Mouse (Mus musculus): ENCODE results near the gene Klhl9. TPM values are rescaled to one million over a fixed set of nuclear protein-coding genes. Genes with fewer than 3 reads are reported as not detected.
A peak's percentile ranks its signal among the peaks of the same experiment; 100 is the strongest.
"Not testable (repeated sequence)": the region's sequence is repeated elsewhere in the genome, so short reads cannot be mapped to it uniquely, and the experiment has no call there.

Klhl9 gene
- 117 and 128 TPM in 2 replicates for polyA plus RNA-seq (2015; fragmentation: Nextera tagmentation; extraction: Ambion mirVana)

DNA sequence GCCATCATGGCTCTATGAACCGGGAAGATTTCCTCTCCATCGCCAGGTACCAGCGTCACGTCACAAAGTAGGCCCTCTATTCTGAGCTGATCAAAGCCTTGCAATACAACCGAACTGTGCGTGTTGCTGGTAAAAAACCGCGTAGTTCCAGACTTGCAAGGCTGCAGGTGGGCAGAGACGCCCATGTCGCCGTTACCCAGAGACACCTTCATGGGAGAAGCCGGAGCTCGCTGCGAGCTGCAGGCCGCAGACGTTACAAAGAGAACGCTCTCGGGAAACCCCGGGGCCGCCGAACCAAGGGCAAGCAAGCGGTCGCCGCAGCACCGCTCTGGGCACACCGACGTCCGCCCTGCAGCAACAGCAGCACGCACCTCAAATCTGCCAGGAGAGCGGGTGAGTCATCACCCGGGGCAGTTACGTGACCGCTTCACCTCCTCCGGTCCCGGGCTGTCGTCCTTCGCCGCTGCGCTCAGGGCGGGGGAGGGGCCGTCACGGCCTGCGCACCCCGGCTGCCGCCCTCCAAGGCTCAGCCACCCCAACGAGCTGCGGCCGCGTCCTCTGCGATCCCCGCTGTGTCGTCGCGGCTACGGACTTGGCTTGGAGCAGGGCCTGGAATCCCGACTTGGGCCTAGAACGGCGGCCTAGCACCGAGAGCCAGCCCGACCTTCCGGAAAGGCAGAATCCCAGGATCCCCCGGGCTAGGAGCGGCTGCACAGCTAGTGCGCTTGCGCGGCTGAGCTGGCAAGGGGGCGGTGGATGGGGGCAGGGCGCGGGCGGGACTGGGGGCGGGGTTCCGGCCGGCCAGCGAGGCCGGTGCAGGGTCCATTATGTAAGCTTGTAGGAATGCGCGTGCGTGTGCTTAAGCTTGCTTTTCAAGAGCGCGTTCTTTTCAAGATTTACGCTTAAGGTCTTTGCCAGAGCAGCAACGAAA, at the start of gene Klhl9, which contains the start of gene Gm26566:
TSS of gene Klhl9 (minus strand) at position 675 of the 931 bp plus-strand sequence.
TSS of gene Gm26566 (plus strand) at position 15 of the 931 bp plus-strand sequence.
- Histone ChIP-seq H3K27ac (replicated peaks) (peak within 1 kb of the TSS; percentile 94), H3K9ac (replicated peaks) (peak within 1 kb of the TSS; percentile 86), H3K27me3 (no peaks in the 10 kb centered on the region), H3K4me2 (replicated peaks) (peak within 1 kb of the TSS; percentile 78), H3K4me1 (peaks cover 34% of the 10 kb centered on the region), H3K36me3 (peaks cover 6% of the 10 kb centered on the region; the same call in 1 of the 2 replicates), H3K9me3 (no peaks in the 10 kb centered on the region), H3K4me3 (peak within 1 kb of the TSS; percentile 91)
- peak; percentile 98 for ATAC-seq (replicated peaks)
- under 1% methylated on average over 82 of the region's 82 CpGs for WGBS

DNA sequence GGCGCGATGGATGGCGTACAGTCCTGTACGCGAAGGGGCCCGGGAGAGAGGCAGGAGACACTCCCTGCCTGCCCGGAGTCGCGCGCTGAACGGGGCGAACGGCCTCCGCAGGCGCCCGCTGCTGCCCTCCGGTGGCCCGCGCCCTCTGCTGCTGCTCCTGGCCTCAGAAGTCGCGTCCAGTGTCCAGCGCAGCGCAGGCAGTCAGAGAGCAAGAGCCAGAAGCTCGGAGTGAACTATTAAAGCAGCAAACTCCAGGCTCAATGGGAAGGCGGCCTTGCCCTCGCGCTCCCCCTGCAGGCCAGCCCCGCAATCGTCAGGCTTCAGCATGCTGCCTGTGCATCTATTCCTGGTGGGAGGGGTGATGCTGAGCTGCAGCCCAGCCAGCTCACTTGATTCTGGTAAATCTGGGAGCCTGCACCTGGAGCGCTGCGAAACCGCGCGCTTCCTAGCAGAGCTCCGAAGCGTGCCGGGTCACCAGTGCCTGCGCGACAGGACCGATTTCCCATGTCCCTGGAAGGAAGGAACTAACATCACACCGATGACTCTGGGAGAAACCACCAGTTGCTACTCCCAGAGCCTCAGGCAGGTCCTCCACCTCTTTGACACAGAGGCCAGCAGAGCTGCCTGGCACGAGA, 41.2 kb upstream of the Klhl9 start:
- not testable (repeated sequence) for ATAC-seq (replicated peaks)
- 0 out of 2 replicates have a peak overlapping the region, but pooled peaks have one; percentile 24 for H3K9ac ChIP-seq (replicated peaks)

DNA sequence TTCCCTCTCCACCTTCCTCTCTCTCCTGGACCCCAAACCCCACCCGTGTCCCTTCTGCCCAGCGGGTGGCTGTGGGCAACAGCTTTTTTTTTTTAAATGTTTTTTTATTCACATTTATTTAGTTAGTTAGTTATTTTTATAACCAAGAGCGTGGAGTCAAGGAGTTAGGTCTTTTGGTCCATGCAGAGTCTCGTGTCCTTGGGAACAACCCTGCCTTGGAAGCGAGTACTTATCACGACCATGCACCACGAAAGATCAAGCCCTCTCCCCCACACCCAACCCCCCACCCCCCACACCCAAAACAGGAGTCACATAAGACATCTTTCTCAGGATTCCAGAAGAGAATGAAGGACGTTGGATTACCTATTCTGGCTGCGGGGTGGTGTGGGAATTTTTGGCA, 40.1 kb upstream of the Klhl9 start:
- not testable (repeated sequence) for H3K27ac ChIP-seq (replicated peaks); H3K9ac ChIP-seq (replicated peaks); H3K9me3 ChIP-seq; H3K4me3 ChIP-seq; H3K27me3 ChIP-seq; H3K36me3 ChIP-seq; ATAC-seq (replicated peaks); H3K4me1 ChIP-seq; H3K4me2 ChIP-seq (replicated peaks)
- 59% methylated on average over 9 of the region's 9 CpGs for WGBS

More for the DNA sequence above, 41.2 kb upstream of the Klhl9 start:
- H3K9me3 ChIP-seq; H3K4me1 ChIP-seq; H3K36me3 ChIP-seq; H3K27me3 ChIP-seq; H3K27ac ChIP-seq (replicated peaks): not testable (repeated sequence)
- 2% methylated on average over 34 of the region's 42 CpGs for WGBS
- Histone ChIP-seq H3K4me2 (replicated peaks) (peak overlapping the region; percentile 63), H3K4me3 (peak overlapping the region; percentile 41)

DNA sequence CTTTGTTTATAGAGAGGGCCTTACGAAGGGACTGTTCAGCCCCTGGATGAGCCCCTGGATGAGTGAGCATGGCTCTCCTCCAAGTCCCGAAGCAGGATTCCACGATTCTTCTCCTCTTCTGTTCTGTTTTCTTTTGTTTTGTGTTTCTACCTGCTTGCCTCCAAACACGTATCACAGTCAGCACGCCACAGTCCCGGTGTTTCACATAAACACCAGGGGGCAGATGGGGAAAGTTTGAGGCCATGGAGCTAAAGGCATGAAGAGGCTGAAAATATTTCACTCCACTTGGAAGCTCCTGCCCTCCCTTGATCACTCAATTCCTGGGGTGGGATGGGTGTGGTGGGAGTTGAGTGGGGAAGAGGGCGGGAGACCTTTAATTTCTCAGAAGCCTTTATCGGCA, 39.5 kb upstream of the Klhl9 start:
- not testable (repeated sequence) for H3K9ac ChIP-seq (replicated peaks); ATAC-seq (replicated peaks); H3K27me3 ChIP-seq; H3K27ac ChIP-seq (replicated peaks); H3K36me3 ChIP-seq; H3K4me3 ChIP-seq; H3K4me2 ChIP-seq (replicated peaks); H3K9me3 ChIP-seq; H3K4me1 ChIP-seq
- 64% methylated on average over 6 of the region's 8 CpGs for WGBS

DNA sequence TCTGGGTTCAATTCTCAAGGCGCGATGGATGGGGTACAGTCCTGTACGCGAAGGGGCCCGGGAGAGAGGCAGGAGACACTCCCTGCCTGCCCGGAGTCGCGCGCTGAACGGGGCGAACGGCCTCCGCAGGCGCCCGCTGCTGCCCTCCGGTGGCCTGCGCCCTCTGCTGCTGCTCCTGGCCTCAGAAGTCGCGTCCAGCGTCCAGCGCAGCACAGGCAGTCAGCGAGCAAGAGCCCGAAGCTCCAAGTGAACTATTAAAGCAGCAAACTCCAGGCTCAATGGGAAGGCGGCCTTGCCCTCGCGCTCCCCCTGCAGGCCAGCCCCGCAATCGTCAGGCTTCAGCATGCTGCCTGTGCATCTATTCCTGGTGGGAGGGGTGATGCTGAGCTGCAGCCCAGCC, 38.2 kb upstream of the Klhl9 start:
- Histone ChIP-seq H3K4me2 (replicated peaks) (peak overlapping the region; percentile 63), H3K9ac (replicated peaks) (0 out of 2 replicates have a peak overlapping the region, but pooled peaks have one; percentile 16)
- not testable (repeated sequence) for H3K36me3 ChIP-seq

DNA sequence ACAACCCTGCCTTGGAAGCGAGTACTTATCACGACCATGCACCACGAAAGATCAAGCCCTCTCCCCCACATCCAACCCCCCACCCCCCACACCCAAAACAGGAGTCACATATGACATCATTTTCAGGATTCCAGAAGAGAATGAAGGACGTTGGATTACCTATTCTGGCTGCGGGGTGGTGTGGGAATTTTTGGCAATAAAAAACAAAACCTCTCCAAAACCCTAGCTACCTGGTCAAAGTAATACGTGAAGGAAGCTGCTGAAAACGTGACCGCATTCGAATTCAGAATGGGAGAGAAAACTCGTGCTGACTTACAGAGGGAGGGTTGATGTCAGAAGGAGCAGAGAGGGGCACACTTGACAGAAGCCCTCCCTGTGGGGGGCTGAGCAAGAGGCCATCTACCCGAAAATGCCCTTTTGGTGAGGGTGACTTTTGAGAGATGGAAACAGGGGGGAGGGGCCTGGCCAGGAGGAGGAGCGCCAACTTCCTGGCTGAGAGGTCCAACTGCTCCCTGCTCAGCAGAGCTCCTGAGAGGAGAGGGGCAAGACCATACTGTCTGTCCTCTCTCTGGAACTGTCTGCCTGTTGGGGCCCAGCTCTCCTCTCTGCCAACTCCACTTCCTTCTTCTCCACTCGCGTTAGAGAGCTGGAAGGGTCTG, 37.5 kb upstream of the Klhl9 start, which contains the start of gene Gm13283:
TSS of gene Gm13283 (plus strand) at position 510 of the 659 bp plus-strand sequence.
- not testable (repeated sequence) for ATAC-seq (replicated peaks); H3K4me1 ChIP-seq; H3K27ac ChIP-seq (replicated peaks); H3K36me3 ChIP-seq; H3K27me3 ChIP-seq; H3K9me3 ChIP-seq
- Histone ChIP-seq H3K4me2 (replicated peaks) (peak within 1 kb of the TSS; percentile 63), H3K9ac (replicated peaks) (0 out of 2 replicates have a peak within 1 kb of the TSS, but pooled peaks have one; percentile 16), H3K4me3 (peak within 1 kb of the TSS; percentile 36)
- 33% methylated on average over 10 of the region's 14 CpGs for WGBS

More for the DNA sequence above, 38.2 kb upstream of the Klhl9 start:
- not testable (repeated sequence) for H3K4me1 ChIP-seq; ATAC-seq (replicated peaks); H3K27ac ChIP-seq (replicated peaks); H3K27me3 ChIP-seq; H3K9me3 ChIP-seq
- WGBS = under 1% methylated on average over 24 of the region's 28 CpGs
- peak overlapping the region; percentile 36 for H3K4me3 ChIP-seq

DNA sequence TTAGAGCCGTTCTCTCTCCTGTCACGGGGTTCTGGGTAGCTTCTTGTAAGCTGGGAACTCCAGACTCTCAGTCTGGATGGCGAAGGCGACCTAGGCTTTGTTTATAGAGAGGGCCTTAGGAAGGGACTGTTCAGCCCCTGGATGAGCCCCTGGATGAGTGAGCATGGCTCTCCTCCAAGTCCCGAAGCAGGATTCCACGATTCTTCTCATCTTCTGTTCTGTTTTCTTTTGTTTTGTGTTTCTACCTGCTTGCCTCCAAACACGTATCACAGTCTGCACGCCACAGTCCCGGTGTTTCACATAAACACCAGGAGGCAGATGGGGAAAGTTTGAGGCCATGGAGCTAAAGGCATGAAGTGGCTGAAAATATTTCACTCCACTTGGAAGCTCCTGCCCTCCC, 36.5 kb upstream of the Klhl9 start:
- ATAC-seq (replicated peaks); H3K27me3 ChIP-seq; H3K4me1 ChIP-seq; H3K4me2 ChIP-seq (replicated peaks); H3K9me3 ChIP-seq; H3K9ac ChIP-seq (replicated peaks); H3K4me3 ChIP-seq; H3K36me3 ChIP-seq; H3K27ac ChIP-seq (replicated peaks): not testable (repeated sequence)
- WGBS = 81% methylated on average over 9 of the region's 9 CpGs

DNA sequence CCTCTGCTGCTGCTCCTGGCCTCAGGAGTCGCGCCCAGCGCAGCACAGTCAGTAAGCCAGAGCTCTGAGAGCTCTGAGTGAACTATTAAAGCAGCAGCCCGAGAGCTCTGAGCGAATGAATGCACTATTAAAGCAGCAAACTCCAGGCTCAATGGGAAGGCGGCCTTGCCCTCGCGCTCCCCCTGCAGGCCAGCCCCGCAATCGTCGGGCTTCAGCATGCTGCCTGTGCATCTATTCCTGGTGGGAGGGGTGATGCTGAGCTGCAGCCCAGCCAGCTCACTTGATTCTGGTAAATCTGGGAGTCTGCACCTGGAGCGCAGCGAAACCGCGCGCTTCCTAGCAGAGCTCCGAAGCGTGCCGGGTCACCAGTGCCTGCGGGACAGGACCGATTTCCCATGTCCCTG, 35.4 kb upstream of the Klhl9 start:
- peak; percentile 100 for ATAC-seq (replicated peaks)
- not testable (repeated sequence) for H3K9me3 ChIP-seq, H3K36me3 ChIP-seq, H3K4me1 ChIP-seq, H3K27me3 ChIP-seq
- peak overlapping the region; percentile 19 for H3K27ac ChIP-seq (replicated peaks)
- peak overlapping the region; percentile 89 for H3K4me2 ChIP-seq (replicated peaks)
- peak overlapping the region; percentile 35 for H3K9ac ChIP-seq (replicated peaks)
- under 1% methylated on average over 21 of the region's 21 CpGs for WGBS
- H3K4me3 ChIP-seq = peak overlapping the region; percentile 47

DNA sequence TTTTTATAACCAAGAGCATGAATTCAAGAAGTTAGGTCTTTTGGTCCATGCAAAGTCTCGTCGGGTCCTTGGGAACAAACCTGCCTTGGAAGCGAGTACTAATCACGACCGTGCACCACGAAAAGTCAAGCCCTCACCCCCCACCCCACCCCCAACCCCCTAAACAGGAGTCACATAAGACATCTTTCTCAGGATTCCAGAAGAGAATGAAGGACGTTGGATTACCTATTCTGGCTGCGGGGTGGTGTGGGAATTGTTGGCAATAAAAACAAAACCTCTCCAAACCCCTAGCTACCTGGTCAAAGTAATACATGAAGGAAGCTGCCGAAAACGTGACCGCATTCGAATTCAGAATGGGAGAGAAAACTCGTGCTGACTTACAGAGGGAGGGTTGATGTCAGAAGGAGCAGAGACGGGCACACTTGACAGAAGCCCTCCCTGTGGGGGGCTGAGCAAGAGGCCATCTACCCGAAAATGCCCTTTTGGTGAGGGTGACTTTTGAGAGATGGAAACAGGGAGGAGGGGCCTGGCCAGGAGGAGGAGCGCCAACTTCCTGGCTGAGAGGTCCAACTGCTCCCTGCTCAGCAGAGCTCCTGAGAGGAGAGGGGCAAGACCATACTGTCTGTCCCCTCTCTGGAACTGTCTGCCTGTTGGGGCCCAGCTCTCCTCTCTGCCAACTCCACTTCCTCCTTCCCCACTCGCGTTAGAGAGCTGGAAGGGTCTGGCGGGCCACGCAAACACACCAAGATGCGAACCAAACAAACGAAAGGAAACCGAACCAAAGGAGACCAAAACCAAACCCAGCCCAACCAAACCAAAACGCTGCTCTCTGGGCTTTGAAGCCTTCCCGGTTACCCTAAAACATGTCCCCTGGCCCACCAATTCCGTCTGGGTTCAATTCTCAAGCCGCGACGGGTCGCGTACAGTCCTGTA, 34.6 kb upstream of the Klhl9 start:
- Histone ChIP-seq H3K27ac (replicated peaks) (peak overlapping the region; percentile 19), H3K4me2 (replicated peaks) (peak overlapping the region; percentile 89), H3K4me3 (peak overlapping the region; percentile 47), H3K9ac (replicated peaks) (peak overlapping the region; percentile 35)
- not testable (repeated sequence) for H3K36me3 ChIP-seq; H3K9me3 ChIP-seq; ATAC-seq (replicated peaks); H3K4me1 ChIP-seq; H3K27me3 ChIP-seq
- WGBS = 11% methylated on average over 28 of the region's 31 CpGs

DNA sequence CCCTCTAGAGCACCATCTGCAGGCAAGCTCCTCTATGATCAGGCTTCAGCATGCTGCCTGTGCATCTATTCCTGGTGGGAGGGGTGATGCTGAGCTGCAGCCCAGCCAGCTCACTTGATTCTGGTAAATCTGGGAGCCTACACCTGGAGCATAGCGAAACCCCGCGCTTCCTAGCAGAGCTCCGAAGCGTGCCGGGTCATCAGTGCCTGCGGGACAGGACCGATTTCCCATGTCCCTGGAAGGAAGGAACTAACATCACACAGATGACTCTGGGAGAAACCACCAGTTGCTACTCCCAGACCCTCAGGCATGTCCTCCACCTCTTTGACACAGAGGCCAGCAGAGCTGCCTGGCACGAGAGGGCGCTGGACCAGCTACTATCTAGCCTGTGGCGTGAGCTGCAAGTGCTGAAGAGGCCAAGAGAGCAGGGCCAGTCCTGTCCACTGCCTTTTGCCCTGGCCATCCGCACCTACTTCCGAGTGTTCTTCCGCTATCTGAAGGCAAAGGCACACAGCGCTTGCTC, 32.6 kb upstream of the Klhl9 start, which contains the start of gene Gm13271:
TSS of gene Gm13271 (plus strand) at position 51 of the 523 bp plus-strand sequence.
- WGBS = 75% methylated on average over 15 of the region's 15 CpGs
- H3K36me3 ChIP-seq; H3K4me3 ChIP-seq; ATAC-seq (replicated peaks); H3K27me3 ChIP-seq; H3K9me3 ChIP-seq; H3K27ac ChIP-seq (replicated peaks); H3K9ac ChIP-seq (replicated peaks); H3K4me2 ChIP-seq (replicated peaks); H3K4me1 ChIP-seq: not testable (repeated sequence)

DNA sequence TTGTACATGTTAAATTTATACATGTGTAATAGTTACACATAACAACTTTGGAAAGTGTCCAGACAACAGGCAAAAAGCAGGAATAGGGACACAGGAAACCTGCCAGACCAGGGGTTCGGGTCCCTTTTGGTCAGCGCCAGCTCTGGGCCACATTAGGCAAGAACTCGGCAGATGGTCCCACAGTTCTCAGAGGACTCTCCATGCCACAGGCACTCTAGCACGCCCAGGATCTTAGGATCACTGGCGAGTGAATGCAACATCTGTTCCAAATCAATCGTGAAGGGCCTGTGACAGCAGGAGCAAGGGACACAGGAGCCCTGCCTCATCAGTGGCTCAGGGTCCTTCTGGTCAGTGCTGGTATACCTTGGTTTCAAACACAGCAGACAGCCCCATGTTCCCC, 27.7 kb upstream of the Klhl9 start:
- H3K9ac ChIP-seq (replicated peaks) = no peak overlapping the region
- no peak overlapping the region for H3K4me3 ChIP-seq
- no peak overlapping the region for H3K4me2 ChIP-seq (replicated peaks)
- H3K4me1 ChIP-seq = no peaks in the 10 kb centered on the region
- WGBS = 75% methylated on average over 6 of the region's 6 CpGs
- no peaks in the 10 kb centered on the region for H3K9me3 ChIP-seq
- ATAC-seq (replicated peaks) = no peak
- H3K27ac ChIP-seq (replicated peaks) = no peak overlapping the region
- no peaks in the 10 kb centered on the region for H3K36me3 ChIP-seq
- H3K27me3 ChIP-seq = no peaks in the 10 kb centered on the region
